Comparison of ENCODE assay signal across 8 mouse cellular contexts in genomic region chr6:118984181-118984901, GRCm38 (mm10).
DNase-seq lines count a peak whose midpoint lies in the region; ATAC-seq lines count a peak whose summit lies in the region.

No protein-coding gene starts in this region.

- ATAC-seq in lung, embryonic 15.5 days (ENCODE audit: borderline replicate concordance, extremely low read depth, low FRiP score, low TSS enrichment), result peak; percentile 87
- ATAC-seq in erythroblast, adult 5-6 weeks (replicated peaks; ENCODE audit: low FRiP score, poor library complexity, severe bottlenecking), result no peak

- H3K9ac ChIP-seq in lung, embryonic 15.5 days, result no peak overlapping the region

- H3K4me2 ChIP-seq in lung, embryonic 15.5 days, result no peak overlapping the region

- H3K4me3 ChIP-seq in embryonic facial prominence, embryonic 10.5 days, result no peak overlapping the region
- H3K4me3 ChIP-seq in lung, embryonic 15.5 days, result no peak overlapping the region

- no peaks in the 10 kb centered on the region for H3K36me3 ChIP-seq in embryonic facial prominence, embryonic 10.5 days (replicated peaks)
- no peaks in the 10 kb centered on the region for H3K36me3 ChIP-seq in lung, embryonic 15.5 days

- DNase-seq in embryo, embryonic 10.5 days (ENCODE audit: low spot score), result peak; percentile 42
- no peak for DNase-seq in embryo, embryonic 9.5 days (ENCODE audit: extremely low spot score)
- peak; percentile 78 for DNase-seq in 3T3-L1 (ENCODE audit: low read depth, low spot score)
- peak; percentile 72 for DNase-seq in embryonic facial prominence, embryonic 10.5 days (ENCODE audit: low spot score)
- DNase-seq in frontal cortex, adult 2 months (ENCODE audit: extremely low spot score in 1 of 2, low spot score in 1 of 2), result no peak
- no peak for DNase-seq in retina, postnatal 1 day

- no peaks in the 10 kb centered on the region for H3K27me3 ChIP-seq in embryonic facial prominence, embryonic 10.5 days (replicated peaks; ENCODE audit: low read depth, poor library complexity, severe bottlenecking)
- H3K27me3 ChIP-seq in lung, embryonic 15.5 days, result no peaks in the 10 kb centered on the region

- H3K27ac ChIP-seq in embryonic facial prominence, embryonic 10.5 days (replicated peaks), result peak overlapping the region; percentile 65; the same call in 1 of the 2 replicates
- peak overlapping the region; percentile 88 for H3K27ac ChIP-seq in lung, embryonic 15.5 days

- H3K4me1 ChIP-seq in embryonic facial prominence, embryonic 10.5 days, result peaks cover 29% of the 10 kb centered on the region
- peaks cover 29% of the 10 kb centered on the region for H3K4me1 ChIP-seq in lung, embryonic 15.5 days

- 56% methylated on average over 11 of the region's 11 CpGs for WGBS in embryonic facial prominence, embryonic 10.5 days
- 28% methylated on average over 11 of the region's 11 CpGs for WGBS in lung, embryonic 15.5 days

- no peaks in the 10 kb centered on the region for H3K9me3 ChIP-seq in embryonic facial prominence, embryonic 10.5 days
- H3K9me3 ChIP-seq in lung, embryonic 15.5 days, result no peaks in the 10 kb centered on the region

Comparison
In these comparisons a context has a peak if more than half of its experiments do, and no peak if none do; other contexts are left out.
1. DNase-seq: peak in embryo, embryonic 10.5 days (single experiment), 3T3-L1 (single experiment) and embryonic facial prominence, embryonic 10.5 days (single experiment); none in embryo, embryonic 9.5 days (single experiment), frontal cortex, adult 2 months (0 of 2) and retina, postnatal 1 day (single experiment).